Mouse (Mus musculus) c-Kit-positive CD71-positive TER-119-negative erythroid progenitor cells, embryonic 14.5 days (primary cell): Measurements from ENCODE around the gene Kdm1b.
A peak's percentile ranks its signal among the peaks of the same experiment; 100 is the strongest.

ENCODE experiments used
- DNase-seq: peaks from one replicate; pipeline ENCODE4 v3.0.0-alpha.2; 2013; ENCODE audit warnings: low read depth

Kdm1b gene

GRCm38 (mm10) chr13:47043030-47043680 is at the start of gene Kdm1b:
Gene Kdm1b, plus strand, starts transcription at chr13:47043499.
- peak; percentile 98 for DNase-seq

- no peak for DNase-seq
These were observed 45.9 kb upstream of the Kdm1b start for GRCm38 (mm10) chr13:46997355-46997754.

- no peak for DNase-seq
These were observed 43.8 kb upstream of the Kdm1b start for GRCm38 (mm10) chr13:46999498-46999897.

- no peak for DNase-seq
These were observed 41.7 kb upstream of the Kdm1b start for GRCm38 (mm10) chr13:47001590-47001989.

- DNase-seq: no peak
These were observed 29.6 kb upstream of the Kdm1b start for GRCm38 (mm10) chr13:47013740-47014139.

GRCm38 (mm10) chr13:47014334-47015194 is 28.7 kb upstream of the Kdm1b start, which contains the start of gene Nhlrc1:
Gene Nhlrc1, minus strand, starts transcription at chr13:47014850.
- no peak for DNase-seq

GRCm38 (mm10) chr13:47015195-47015501 is 28.2 kb upstream of the Kdm1b start:
- no peak for DNase-seq

GRCm38 (mm10) chr13:47017259-47017658 is 26.0 kb upstream of the Kdm1b start:
- DNase-seq: no peak

- no peak for DNase-seq
These were observed 23.5 kb upstream of the Kdm1b start for GRCm38 (mm10) chr13:47019774-47020173.

GRCm38 (mm10) chr13:47020798-47021197 is 22.5 kb upstream of the Kdm1b start:
- no peak for DNase-seq

GRCm38 (mm10) chr13:47030376-47031107 is 12.8 kb upstream of the Kdm1b start:
- no peak for DNase-seq

GRCm38 (mm10) chr13:47033602-47034001 is 9.7 kb upstream of the Kdm1b start:
- DNase-seq: no peak

- no peak for DNase-seq
These were observed 5.4 kb upstream of the Kdm1b start for GRCm38 (mm10) chr13:47037946-47038345.

- DNase-seq: no peak
These were observed 3.2 kb upstream of the Kdm1b start for GRCm38 (mm10) chr13:47040061-47040460.

- no peak for DNase-seq
These were observed 1.2 kb upstream of the Kdm1b start for GRCm38 (mm10) chr13:47042024-47042633.

- DNase-seq: no peak
These were observed 726 bp downstream of the Kdm1b start for GRCm38 (mm10) chr13:47043833-47044616.

- no peak for DNase-seq
These were observed 1.3 kb downstream of the Kdm1b start, which contains the start of gene Tpmt for GRCm38 (mm10) chr13:47044617-47044947. Gene Tpmt, minus strand, starts transcription at chr13:47044737.

GRCm38 (mm10) chr13:47047996-47048395 is 4.7 kb downstream of the Kdm1b start:
- DNase-seq: no peak

GRCm38 (mm10) chr13:47050009-47050408 is 6.7 kb downstream of the Kdm1b start:
- DNase-seq: no peak

- no peak for DNase-seq
These were observed 10.7 kb downstream of the Kdm1b start for GRCm38 (mm10) chr13:47053971-47054370.

- no peak for DNase-seq
These were observed 12.8 kb downstream of the Kdm1b start for GRCm38 (mm10) chr13:47056126-47056525.

- DNase-seq: no peak
These were observed 13.5 kb downstream of the Kdm1b start for GRCm38 (mm10) chr13:47056781-47057180.
